Mouse (Mus musculus): ENCODE data around the gene Gm10964. TPM values are rescaled to one million over a fixed set of nuclear protein-coding genes. Genes with fewer than 3 reads are reported as not detected.

The Gm10964 gene
- polyA plus RNA-seq (2012; rRNA removed): not detected in 2 replicates

GRCm38 (mm10) chr3:103739329-103739728, at the start of gene Gm10964:
Gene Gm10964, plus strand, starts transcription at chr3:103739366.

GRCm38 (mm10) chr3:103737778-103738571, 1.2 kb upstream of the Gm10964 start, which contains the start of gene Olfml3:
Gene Olfml3, minus strand, starts transcription at chr3:103738001.

GRCm38 (mm10) chr3:103791230-103792110, 52.3 kb downstream of the Gm10964 start, which contains the start of gene Hipk1:
Gene Hipk1, minus strand, starts transcription at chr3:103791563.

Other genes starting within 250 kb of the Gm10964 start
- 1.6 and 1.8 TPM in 2 replicates for gene Syt6, start 164.1 kb upstream of the Gm10964 start, polyA plus RNA-seq (2012; rRNA removed)
- gene Atg4a-ps, start 93.3 kb upstream of the Gm10964 start, polyA plus RNA-seq (2012; rRNA removed): not detected in 2 replicates
- 37.9 and 39.1 TPM in 2 replicates for gene Olfml3, start 1.4 kb upstream of the Gm10964 start, polyA plus RNA-seq (2012; rRNA removed)
- 87.2 and 107 TPM in 2 replicates for gene Hipk1, start 52.2 kb downstream of the Gm10964 start, polyA plus RNA-seq (2012; rRNA removed)
- 15.3 and 21.2 TPM in 2 replicates for gene Dclre1b, start 70.1 kb downstream of the Gm10964 start, polyA plus RNA-seq (2012; rRNA removed)
- 11.2 and 11.3 TPM in 2 replicates for gene Ap4b1, start 70.2 kb downstream of the Gm10964 start, polyA plus RNA-seq (2012; rRNA removed)
- 0.33 and 0.59 TPM in 2 replicates for gene Gm43064, start 70.2 kb downstream of the Gm10964 start, polyA plus RNA-seq (2012; rRNA removed)
- 0.56 and 1.1 TPM in 2 replicates for gene Bcl2l15, start 93.2 kb downstream of the Gm10964 start, polyA plus RNA-seq (2012; rRNA removed)
- 6.1 and 10.6 TPM in 2 replicates for gene Ptpn22, start 120.4 kb downstream of the Gm10964 start, polyA plus RNA-seq (2012; rRNA removed)
- 5.5 and 8.9 TPM in 2 replicates for gene Rsbn1, start 174.8 kb downstream of the Gm10964 start, polyA plus RNA-seq (2012; rRNA removed)
- gene Phtf1, start 228.7 kb downstream of the Gm10964 start, polyA plus RNA-seq (2012; rRNA removed): 11.5 and 18.1 TPM in 2 replicates